Mouse (Mus musculus) forebrain, embryonic 11.5 days (tissue): ENCODE results near the gene Slco2a1. TPM values are rescaled to one million over a fixed set of nuclear protein-coding genes. Genes with fewer than 3 reads are reported as not detected.

Experiments
- ATAC-seq: fragments of 200-750 bp; cut with Nextera tagmentation; replicated peaks from 2 replicates; pipeline ENCODE4 v1.8.0; 2017; ENCODE audit warnings: moderate TSS enrichment; ENCODE audit not compliant: low FRiP score
- DNase-seq: peaks from one replicate; pipeline ENCODE4 v3.0.0-alpha.2; 2017; ENCODE audit warnings: low spot score
- H3K27ac ChIP-seq: fragments of 300-500 bp; sonication (generic); 2 replicates; pipeline ENCODE4 v1.5.1; 2014; ENCODE audit warnings: low read depth, low read length
- H3K27me3 ChIP-seq: fragments of 300-500 bp; sonication (generic); 2 replicates; pipeline ENCODE4 v1.6.1; 2014; ENCODE audit warnings: mild to moderate bottlenecking, low read length, mixed read lengths; ENCODE audit not compliant: control insufficient read depth, insufficient read depth
- H3K36me3 ChIP-seq: fragments of 300-500 bp; sonication (generic); 2 replicates; pipeline ENCODE4 v1.6.1; 2014; ENCODE audit warnings: mild to moderate bottlenecking, low read length, moderate library complexity, mixed read lengths; ENCODE audit not compliant: control insufficient read depth, insufficient read depth
- H3K4me1 ChIP-seq: fragments of 300-500 bp; sonication (generic); replicated peaks from 2 replicates; pipeline ENCODE4 v1.6.1; 2014; ENCODE audit warnings: low read length, mixed read lengths; ENCODE audit not compliant: control insufficient read depth, insufficient read depth
- H3K4me2 ChIP-seq: fragments of 300-500 bp; sonication (generic); 2 replicates; pipeline ENCODE4 v1.6.1; 2014; ENCODE audit warnings: low read depth, mild to moderate bottlenecking, low read length, moderate library complexity, mixed read lengths; ENCODE audit not compliant: severe bottlenecking
- H3K4me3 ChIP-seq: fragments of 300-500 bp; sonication (generic); 2 replicates; pipeline ENCODE4 v1.5.1; 2014; ENCODE audit warnings: low read depth, low read length
- H3K9ac ChIP-seq: fragments of 300-500 bp; sonication (generic); 2 replicates; pipeline ENCODE4 v1.6.1; 2014; ENCODE audit warnings: low read length
- H3K9me3 ChIP-seq: fragments of 300-500 bp; sonication (generic); 2 replicates; pipeline ENCODE4 v1.6.1; 2016; ENCODE audit warnings: low read length, mixed read lengths; ENCODE audit not compliant: control insufficient read depth
- WGBS: fragments of 180-500 bp; shearing (Covaris S2); extraction: QIAGEN DNeasy Blood & Tissue Kit; methylation state at CpG from one replicate; pipeline ENCODE4 v1.1.7; 2014; 5-methylcytosine and 5-hydroxymethylcytosine counted together
- polyA plus RNA-seq: library from polyadenylated mRNA; unstranded; fragments of >200 nt; fragmentation: Nextera tagmentation; extraction: Ambion mirVana; gene quantifications from 2 replicates; pipeline ENCODE4 v1.2.1, GENCODE M21; 2014

Slco2a1 gene
- polyA plus RNA-seq, 1 experiment from 2014 or later = 0.55 TPM

DNA sequence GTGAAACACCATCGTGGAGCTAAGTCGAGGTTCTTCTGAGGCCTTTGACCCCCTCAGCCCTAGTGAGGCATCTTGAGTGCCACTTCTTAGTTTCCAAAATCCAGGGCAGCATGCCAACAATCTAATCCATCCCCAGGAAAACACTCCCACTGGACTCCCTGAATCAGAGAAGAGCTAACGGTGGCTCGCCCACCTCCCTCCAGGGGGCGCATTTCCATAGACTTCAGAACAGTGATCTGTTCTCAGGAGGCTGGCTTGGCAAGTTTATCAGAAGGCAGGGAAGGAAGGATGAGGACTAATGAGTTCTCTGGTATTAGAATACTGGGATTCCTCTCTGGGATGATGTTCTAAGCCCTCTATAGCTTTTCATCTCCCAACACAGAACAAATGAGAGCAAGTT lies 24.9 kb downstream of the Slco2a1 start:
- Histone ChIP-seq H3K9ac (no peak overlapping the region), H3K27me3 (peaks cover 8% of the 10 kb centered on the region), H3K36me3 (no peaks in the 10 kb centered on the region), H3K9me3 (no peaks in the 10 kb centered on the region), H3K27ac (no peak overlapping the region), H3K4me3 (no peak overlapping the region), H3K4me1 (0 out of 2 replicates have a peak, but pooled peaks cover 3% of the 10 kb centered on the region), H3K4me2 (no peak overlapping the region)
- 4% methylated on average over 5 of the region's 5 CpGs for WGBS
- peak; percentile 73 for DNase-seq
- ATAC-seq = no peak

GRCm38 (mm10) chr9:103014686-103015085 lies 26.2 kb downstream of the Slco2a1 start:
- no peak overlapping the region for H3K4me2 ChIP-seq
- H3K36me3 ChIP-seq = no peaks in the 10 kb centered on the region
- no peak overlapping the region for H3K27ac ChIP-seq
- no peak for DNase-seq
- H3K9me3 ChIP-seq = no peaks in the 10 kb centered on the region
- ATAC-seq = no peak
- no peaks in the 10 kb centered on the region for H3K4me1 ChIP-seq
- H3K4me3 ChIP-seq = no peak overlapping the region
- no peaks in the 10 kb centered on the region for H3K27me3 ChIP-seq
- 94% methylated on average over 12 of the region's 12 CpGs for WGBS
- H3K9ac ChIP-seq = no peak overlapping the region

DNA sequence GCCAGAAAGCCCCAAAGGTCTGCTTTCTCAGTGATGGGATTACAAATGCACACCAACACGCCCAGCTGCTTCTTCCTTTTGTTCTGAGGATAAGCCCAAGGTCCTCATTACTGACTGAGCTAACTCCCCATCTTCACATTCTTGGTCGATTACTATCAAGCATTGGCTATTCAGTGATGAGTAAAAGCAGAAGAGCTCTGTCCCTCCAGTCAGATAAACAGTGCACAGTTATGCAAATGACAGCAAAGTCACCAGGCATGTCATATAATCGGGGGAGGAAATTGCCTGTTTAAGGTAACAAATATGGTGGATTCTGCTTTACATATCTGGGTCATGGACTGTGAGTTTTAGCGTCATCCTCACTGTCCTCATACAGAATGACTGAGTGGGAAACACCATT lies 35.6 kb downstream of the Slco2a1 start:
- 77% methylated on average over 4 of the region's 4 CpGs for WGBS

DNA sequence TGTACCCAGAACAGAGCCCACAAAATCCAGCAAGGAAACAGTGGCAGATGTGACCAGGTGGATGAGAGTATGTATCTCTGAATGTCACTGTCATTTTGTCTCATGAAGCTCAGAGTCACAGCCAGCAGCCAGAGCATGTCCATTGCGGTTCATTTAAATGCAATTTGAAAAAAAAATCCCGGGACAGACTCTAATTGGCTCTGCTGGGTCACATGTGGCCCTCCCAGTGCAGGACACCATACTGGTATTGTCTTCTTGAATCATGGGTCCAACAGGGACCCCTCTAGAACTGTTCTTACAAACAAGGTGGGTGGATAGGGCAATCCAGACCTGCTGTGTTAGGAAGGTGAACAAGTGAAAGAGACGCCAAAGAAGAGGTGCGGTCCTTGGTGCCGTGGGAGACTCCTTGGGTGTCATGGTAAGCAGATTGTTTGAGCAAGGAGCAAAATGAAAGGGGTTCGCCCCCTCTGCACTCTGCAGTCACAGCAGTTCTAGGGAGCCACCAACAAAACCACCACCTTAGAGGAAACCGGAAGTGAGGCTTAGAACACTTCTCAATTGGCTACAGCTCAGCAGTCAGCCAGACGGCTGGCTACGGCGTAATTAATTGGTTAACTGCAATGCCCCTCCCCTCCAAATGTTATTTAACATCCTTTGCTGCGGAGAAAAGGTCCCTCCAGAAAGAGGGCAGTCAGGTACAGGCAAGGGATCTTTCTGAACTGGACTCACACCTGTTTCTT lies 38.8 kb downstream of the Slco2a1 start:
- no peak overlapping the region for H3K9ac ChIP-seq
- no peak for DNase-seq
- ATAC-seq = no peak
- H3K4me1 ChIP-seq = no peaks in the 10 kb centered on the region
- H3K4me2 ChIP-seq = no peak overlapping the region
- no peak overlapping the region for H3K27ac ChIP-seq
- no peak overlapping the region for H3K4me3 ChIP-seq
- H3K9me3 ChIP-seq = no peaks in the 10 kb centered on the region
- WGBS = 81% methylated on average over 11 of the region's 11 CpGs
- no peaks in the 10 kb centered on the region for H3K36me3 ChIP-seq
- no peaks in the 10 kb centered on the region for H3K27me3 ChIP-seq

More for the DNA sequence above, 35.6 kb downstream of the Slco2a1 start:
- Histone ChIP-seq H3K36me3 (no peaks in the 10 kb centered on the region), H3K4me2 (no peak overlapping the region), H3K4me1 (no peaks in the 10 kb centered on the region), H3K9ac (no peak overlapping the region), H3K9me3 (no peaks in the 10 kb centered on the region), H3K4me3 (no peak overlapping the region), H3K27ac (no peak overlapping the region), H3K27me3 (no peaks in the 10 kb centered on the region)
- DNase-seq (no peak), ATAC-seq (no peak)

GRCm38 (mm10) chr9:103029012-103029411 lies 40.5 kb downstream of the Slco2a1 start:
- no peak overlapping the region for H3K4me2 ChIP-seq
- WGBS = 66% methylated on average over 8 of the region's 8 CpGs
- H3K9ac ChIP-seq = no peak overlapping the region
- no peak overlapping the region for H3K4me3 ChIP-seq
- H3K4me1 ChIP-seq = no peaks in the 10 kb centered on the region
- DNase-seq = no peak
- no peak for ATAC-seq
- no peaks in the 10 kb centered on the region for H3K36me3 ChIP-seq
- no peaks in the 10 kb centered on the region for H3K9me3 ChIP-seq
- no peak overlapping the region for H3K27ac ChIP-seq
- no peaks in the 10 kb centered on the region for H3K27me3 ChIP-seq

DNA sequence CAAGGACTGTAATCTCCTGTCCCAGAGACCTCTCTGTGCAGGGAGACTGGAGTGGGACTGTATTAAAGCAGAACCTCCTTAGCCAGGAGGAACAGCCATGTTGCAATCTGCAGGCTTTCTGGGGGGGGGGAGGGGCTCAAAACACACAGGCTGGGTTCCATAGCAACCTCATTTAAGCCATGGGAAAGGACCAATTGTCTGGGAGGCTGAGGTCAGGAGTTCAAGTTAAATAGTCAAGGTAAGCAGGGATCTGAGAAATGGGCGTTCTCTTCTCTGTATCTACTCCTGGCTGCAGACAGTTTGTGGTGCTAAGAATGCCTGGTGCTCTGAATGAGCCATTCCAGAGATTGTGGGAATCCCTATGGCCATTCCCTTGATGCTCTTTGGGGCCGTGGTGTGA lies 41.5 kb downstream of the Slco2a1 start:
- ATAC-seq (no peak), DNase-seq (no peak)

GRCm38 (mm10) chr9:103031211-103031610 lies 42.7 kb downstream of the Slco2a1 start:
- Histone ChIP-seq H3K4me1 (no peaks in the 10 kb centered on the region), H3K4me2 (no peak overlapping the region), H3K9me3 (no peaks in the 10 kb centered on the region), H3K4me3 (no peak overlapping the region), H3K27me3 (no peaks in the 10 kb centered on the region), H3K27ac (no peak overlapping the region), H3K9ac (no peak overlapping the region), H3K36me3 (no peaks in the 10 kb centered on the region)
- 85% methylated on average over 5 of the region's 5 CpGs for WGBS
- DNase-seq = no peak
- no peak for ATAC-seq

More for the DNA sequence above, 41.5 kb downstream of the Slco2a1 start:
- H3K9ac ChIP-seq = no peak overlapping the region
- no peaks in the 10 kb centered on the region for H3K9me3 ChIP-seq
- H3K27me3 ChIP-seq = no peaks in the 10 kb centered on the region
- H3K4me3 ChIP-seq = no peak overlapping the region
- H3K36me3 ChIP-seq = no peaks in the 10 kb centered on the region
- H3K4me2 ChIP-seq = no peak overlapping the region
- 66% methylated on average over 2 of the region's 2 CpGs for WGBS
- no peak overlapping the region for H3K27ac ChIP-seq
- H3K4me1 ChIP-seq = no peaks in the 10 kb centered on the region

- Histone ChIP-seq H3K4me2 (no peak overlapping the region), H3K9me3 (no peaks in the 10 kb centered on the region), H3K36me3 (no peaks in the 10 kb centered on the region), H3K9ac (no peak overlapping the region), H3K4me1 (no peaks in the 10 kb centered on the region), H3K27ac (no peak overlapping the region), H3K27me3 (no peaks in the 10 kb centered on the region), H3K4me3 (no peak overlapping the region)
- 91% methylated on average over 8 of the region's 8 CpGs for WGBS
- ATAC-seq = no peak
- DNase-seq = no peak
These were observed 43.7 kb downstream of the Slco2a1 start for GRCm38 (mm10) chr9:103032193-103032592.

- DNase-seq (no peak), ATAC-seq (no peak)
- no peaks in the 10 kb centered on the region for H3K9me3 ChIP-seq
- H3K27ac ChIP-seq = no peak overlapping the region
- no peak overlapping the region for H3K9ac ChIP-seq
- H3K36me3 ChIP-seq = no peaks in the 10 kb centered on the region
- H3K4me1 ChIP-seq = no peaks in the 10 kb centered on the region
- no peak overlapping the region for H3K4me3 ChIP-seq
- H3K4me2 ChIP-seq = no peak overlapping the region
- WGBS = 89% methylated on average over 3 of the region's 3 CpGs
- H3K27me3 ChIP-seq = no peaks in the 10 kb centered on the region
These were observed 44.9 kb downstream of the Slco2a1 start for GRCm38 (mm10) chr9:103033381-103033780.
